Mouse (Mus musculus) heart, postnatal 10 days (tissue): ENCODE measurements around the gene Arhgap10. TPM values are rescaled to one million over a fixed set of nuclear protein-coding genes. Genes with fewer than 3 reads are reported as not detected.

ENCODE experiments used
- DNase-seq, 2 experiments: peaks; one replicate each; pipeline ENCODE4 v3.0.0; 2021
- intact Hi-C: fragments of 180-260 bp; cut with DNase I; formaldehyde crosslinking; loops from one replicate; pipeline ENCODE4 v1.15.1; 2025
- total RNA-seq, 2 experiments: library from RNA; stranded (reverse); gene quantifications; 2 replicates each; pipeline ENCODE4 v1.2.3; 2021

Arhgap10 gene
- 10 to 100 TPM; 54.5 to 54.6 TPM for total RNA-seq

DNA sequence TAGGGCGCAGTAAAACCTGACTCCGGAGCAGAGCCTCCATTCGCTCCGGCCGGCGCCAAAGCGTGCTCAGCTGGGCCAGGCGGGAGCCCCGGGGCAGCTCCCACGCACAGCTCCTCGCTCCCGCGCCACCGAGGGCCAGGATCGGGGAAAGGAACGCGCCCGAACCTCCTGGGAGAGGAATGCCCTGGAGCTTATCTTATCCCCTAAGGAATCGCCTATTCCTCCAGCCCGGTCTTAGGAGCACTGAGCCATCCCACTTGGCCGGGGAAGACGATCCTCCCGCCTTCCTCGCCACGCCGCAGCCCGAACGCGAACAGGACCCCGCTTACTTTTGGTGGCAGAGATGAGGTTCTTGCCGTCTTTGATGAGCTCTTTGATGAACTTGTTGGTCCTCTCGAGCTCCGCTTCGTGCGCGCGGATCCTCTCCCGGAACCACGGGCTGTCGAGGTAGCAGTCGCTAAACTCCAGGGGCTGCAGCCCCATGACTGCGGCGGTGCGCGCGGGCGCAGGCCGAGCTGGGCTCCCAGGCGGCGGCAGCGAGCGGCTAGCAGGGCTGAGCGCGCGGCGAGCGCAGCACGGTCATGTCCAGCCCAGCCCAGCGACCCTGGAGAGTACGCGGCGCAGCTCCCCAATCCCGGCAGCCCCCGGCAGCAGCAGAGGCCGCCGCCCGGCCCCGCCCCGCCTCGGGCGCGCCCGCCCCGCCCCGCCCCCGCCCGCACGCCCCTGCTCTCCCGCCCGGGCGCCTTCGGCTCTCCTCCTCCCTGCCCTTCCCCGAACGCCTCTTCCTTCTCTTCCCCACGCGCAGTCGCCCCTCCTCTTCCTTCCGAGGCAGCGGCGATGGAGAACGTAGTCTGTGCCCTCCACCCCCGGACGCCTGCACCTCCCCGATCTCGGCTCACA, at the start of gene Arhgap10:
Gene Arhgap10, minus strand, starts transcription at position 653 of the 900 bp plus-strand sequence.
- peak; percentile 89 to 92 for DNase-seq
- intact Hi-C loops = loop anchor here (5.0 kb wide), 2 partner anchors 35 to 75 kb away; no protein-coding TSS in a partner anchor

DNA sequence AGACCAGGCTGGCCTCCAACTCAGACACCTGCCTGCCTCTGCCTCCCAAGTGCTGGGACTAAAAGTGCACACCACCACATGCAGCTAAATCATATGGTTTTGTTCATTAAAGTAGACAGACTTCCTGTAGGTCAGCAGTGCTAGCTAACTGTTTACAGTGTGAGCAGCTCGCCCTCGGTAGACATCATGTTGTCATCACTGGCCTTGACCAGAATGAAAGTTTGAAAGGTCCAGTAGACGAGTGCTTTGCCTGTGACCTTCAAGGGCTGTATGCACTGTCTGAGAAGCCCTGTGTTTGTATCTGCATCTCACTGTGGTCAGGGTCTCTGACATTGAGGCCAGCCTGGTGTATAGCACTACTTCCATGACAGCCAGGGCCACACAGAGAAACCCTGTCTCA, 43.7 kb upstream of the Arhgap10 start:
- intact Hi-C loops = no loop called here
- no peak for DNase-seq

DNA sequence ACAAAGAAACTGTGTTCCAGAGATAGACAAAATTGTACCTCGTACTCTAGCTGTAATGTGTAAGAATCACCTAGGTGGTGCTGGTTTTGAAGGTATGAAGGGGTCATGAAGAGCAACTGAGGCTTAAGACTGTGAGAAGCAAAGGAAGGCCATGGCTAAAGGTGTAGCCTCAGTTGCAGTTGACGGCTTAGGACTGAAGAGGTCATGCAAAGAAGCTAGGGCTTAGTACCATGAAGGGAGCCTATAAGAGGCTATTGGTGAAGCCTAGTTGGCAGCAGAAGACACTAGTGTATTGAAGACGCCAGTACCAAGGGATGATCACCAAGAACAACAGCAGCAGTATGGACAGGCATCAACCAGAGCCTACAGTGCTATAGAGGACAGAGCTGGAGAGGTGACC, 34.7 kb upstream of the Arhgap10 start:
- intact Hi-C loops = no loop called here
- no peak for DNase-seq

DNA sequence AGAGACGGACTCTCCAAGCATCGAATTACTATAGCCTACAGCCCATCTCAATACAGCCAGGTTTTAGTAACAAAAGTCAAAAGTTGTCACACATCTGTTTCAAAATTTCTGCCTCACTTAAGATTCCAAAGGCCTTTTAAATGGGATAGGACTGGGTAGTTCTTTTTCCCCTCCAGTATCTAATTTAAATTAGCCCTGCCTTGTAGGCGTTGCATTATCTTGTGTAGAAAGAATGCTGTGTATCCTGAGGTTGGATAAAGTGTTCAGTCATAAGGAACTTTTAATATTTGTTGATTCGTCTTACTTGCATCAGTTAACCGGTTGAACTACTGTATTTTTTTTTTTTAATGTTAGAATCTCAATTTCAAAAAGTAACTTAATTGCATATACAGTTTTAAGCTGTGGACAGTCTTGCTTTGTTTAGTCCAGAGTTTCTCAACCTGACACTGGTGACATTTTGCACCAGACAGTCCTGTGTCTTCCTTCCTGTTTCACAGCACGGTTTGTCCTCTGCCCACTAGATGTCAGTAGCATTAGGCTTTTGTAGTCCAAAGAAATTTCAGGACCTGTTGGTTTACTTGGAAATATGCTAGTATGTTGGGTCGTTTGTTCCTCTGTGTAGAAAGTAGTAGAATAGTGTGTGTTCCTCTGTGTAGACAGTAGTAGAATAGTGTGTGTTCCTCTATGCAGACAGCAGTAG, 32.3 kb upstream of the Arhgap10 start:
- intact Hi-C loops = no loop called here
- peak; percentile 54 to 71 for DNase-seq

DNA sequence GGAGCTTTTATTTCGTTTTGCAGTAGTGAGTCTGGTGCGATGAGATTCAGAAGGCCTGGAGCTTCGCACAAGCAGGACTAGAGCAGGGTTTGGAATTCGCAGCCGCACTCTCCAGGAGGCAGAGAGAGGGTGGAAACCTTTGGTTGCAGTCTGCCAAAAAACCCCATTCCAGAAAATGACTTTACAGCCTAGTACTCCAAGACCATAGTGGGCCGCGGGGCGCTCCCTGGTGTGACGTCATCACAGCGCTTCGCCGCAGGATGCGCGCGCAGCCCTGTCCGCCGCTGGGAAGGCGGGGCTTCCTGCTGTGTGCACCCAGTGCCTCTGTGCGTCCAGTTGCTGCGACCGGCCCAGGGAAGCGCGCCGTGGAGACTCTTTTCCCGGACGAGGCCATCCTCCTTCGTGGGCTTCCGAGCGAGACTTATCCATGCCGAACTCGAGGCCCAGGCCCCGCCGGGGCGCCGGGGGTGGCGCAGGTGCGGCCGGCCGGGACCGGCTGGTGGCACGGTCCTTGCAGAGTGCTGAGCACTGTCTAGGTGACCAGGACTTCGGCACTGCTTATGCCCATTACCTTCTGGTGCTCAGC, 31.5 kb upstream of the Arhgap10 start, which contains the start of gene Prmt9:
Gene Prmt9, plus strand, starts transcription at position 277 of the 586 bp plus-strand sequence.
- intact Hi-C loops = no loop called here

DNA sequence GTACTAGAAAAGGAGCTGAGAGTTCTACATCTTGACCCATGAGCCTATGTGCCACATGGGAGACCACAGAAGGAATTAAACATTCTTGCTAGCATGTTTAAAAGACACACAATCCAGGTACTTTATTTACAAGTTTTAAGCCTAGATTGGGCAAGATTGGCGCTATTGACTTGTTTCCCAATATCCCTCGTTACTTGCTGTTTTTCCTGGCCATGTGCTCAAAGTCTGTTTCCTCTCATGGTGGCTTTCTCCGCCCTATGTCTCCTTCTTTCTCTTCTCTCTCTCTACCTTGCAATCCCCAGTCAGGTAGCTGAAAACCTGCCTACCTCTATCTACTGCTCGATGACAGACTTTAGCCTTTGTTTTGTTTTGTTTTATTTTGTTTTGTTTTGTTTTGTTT, 27.9 kb upstream of the Arhgap10 start:
- intact Hi-C loops = no loop called here
- no peak for DNase-seq

More for the DNA sequence above, 31.5 kb upstream of the Arhgap10 start, which contains the start of gene Prmt9:
- DNase-seq = peak; percentile 96 to 97

DNA sequence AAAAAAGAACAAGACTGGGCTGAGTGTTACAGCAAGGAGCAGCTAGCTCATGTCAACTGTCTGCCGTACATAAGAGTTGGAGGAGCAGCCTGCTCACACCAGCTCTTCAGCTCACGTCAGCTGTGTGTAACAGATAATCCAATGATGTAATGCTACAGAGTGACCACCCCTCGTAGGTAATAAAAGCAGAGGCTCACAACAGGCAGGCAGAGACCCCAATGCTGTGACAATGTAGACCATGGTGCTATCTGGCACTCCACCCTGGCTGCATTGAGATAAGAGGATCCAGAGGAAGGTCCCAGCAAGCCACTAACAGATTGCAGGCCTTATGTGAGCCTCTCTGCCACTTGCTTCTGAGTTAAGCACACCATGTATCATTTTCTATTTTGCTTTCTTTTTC, 26.7 kb upstream of the Arhgap10 start:
- intact Hi-C loops = no loop called here
- DNase-seq = no peak

DNA sequence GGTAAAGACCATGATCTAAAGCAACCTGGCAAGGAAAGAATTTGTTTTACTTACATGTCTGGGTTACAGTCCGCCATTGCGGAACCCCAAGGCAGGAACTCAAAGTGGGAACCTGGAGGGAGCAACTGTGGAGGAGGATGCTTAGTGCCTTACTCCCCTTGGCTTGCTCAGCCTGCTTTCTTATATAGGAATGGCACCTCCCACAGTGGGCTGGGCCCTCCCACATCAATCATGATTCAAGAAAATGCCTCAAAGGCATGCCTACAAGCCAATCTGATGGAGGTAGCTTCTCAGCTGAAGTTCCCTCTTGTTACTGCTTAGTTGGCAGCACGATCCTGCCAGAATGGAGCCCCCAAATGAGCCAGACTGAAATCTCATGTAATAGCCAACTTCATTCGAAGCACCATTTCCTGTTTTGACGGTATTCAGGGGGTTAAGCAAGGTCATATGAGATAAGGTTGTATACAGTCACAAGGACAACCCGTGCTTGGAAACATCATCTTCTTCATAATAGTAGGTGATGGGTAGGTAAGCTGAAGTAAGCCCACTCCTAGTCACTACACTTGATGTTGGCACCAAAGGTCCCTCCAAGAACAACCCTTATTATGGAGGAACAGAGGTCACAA, 25.5 kb upstream of the Arhgap10 start:
- DNase-seq = no peak
- intact Hi-C loops = no loop called here

DNA sequence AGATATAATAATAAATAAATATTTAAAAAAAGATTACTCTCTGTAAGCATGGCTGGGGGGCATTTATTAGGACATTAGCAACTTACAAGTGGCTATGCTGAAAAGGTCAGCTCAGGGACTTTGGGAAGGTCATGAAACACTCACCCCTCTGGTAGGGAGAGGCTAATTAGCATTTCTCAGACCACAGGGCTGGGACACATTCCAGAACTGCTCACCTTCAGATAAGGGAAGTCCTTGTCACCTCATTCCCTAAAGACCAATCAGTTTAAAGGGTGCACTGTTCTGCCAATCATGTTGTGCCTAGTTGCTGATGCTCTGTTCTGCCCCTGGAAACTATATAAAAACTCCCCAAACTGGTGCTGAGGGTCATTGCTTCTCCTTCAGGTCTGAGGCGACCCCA, 20.5 kb upstream of the Arhgap10 start:
- intact Hi-C loops = no loop called here
- no peak for DNase-seq

DNA sequence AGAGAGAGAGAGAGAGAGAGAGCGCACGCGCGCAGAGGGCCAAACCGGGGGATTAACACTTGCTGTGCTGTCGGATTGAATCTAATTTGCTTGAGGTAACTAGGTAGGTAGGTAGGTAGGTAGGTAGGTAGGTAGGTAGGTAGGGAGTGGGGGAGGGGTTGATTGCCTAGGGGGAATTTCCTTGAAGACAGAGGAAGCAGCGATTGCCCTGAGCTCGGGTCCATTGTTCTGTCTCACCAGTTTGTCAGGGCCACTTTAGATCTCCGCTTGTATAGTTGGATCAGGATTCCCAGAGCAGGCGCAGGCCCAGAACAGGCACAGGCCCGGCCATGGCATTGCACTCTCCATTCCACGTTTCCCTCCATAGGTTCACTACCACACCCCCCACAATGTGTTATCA, 19.1 kb upstream of the Arhgap10 start:
- intact Hi-C loops = no loop called here
- no peak for DNase-seq

DNA sequence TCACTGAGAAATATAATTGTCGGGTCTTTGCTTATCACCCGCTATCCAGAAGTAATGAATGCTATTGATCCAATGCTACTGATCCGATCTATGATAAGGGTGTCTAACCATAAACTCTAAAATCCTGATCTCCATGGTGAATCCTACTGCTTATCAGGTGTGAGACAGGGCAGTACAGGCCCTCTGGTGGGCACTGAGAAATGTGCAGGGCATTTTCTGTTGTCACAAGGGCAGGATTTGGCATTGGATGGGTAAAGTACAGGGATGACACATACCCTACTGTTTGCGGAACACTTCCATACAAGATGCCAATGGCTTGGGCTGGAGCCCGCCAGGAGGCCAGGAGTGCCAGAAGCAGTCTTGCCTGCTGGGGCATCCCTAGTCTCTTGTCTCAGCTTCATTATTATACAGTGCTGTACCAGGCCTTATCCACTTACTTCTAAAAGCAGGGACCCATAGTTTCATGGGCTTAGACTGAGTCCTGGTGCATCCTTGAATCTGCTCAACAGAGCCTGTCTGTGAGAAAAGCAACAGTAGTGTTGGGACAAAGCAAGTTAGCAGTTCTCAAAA, 17.4 kb upstream of the Arhgap10 start:
- intact Hi-C loops = loop anchor here (1.0 kb wide), 1 partner anchor 116 kb away; no protein-coding TSS in a partner anchor
- peak; percentile 68 to 71 for DNase-seq

DNA sequence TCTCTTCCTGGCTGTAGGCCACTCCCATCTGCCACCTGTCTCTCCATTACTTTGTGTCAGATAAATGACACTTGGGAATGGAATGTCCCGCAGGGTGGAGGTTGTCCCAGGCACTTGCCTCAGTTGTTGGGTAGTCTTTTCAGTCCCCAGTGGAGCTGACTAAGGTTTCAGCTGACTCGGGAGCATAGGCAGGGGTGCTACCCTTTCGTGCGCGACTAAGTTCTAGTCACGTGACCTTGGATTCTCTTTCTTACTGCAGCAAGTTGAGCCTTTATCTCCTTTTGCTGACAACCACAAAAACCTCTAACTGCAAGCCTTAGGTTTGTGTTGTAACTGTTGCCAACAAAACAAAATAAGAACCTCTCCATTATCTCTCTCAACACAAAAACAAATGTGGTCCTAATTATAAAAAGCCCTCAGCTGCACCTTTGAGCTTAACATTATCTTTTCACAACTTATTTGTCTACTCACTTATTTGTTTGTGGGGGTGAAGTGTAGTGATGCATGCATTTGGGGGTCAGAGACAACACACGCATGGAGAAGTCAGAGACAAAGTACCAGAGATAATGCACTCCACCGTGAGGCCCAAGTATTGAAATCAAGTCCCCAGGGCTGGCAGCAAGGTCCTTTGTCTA, 16.7 kb upstream of the Arhgap10 start:
- no peak for DNase-seq
- intact Hi-C loops = no loop called here

DNA sequence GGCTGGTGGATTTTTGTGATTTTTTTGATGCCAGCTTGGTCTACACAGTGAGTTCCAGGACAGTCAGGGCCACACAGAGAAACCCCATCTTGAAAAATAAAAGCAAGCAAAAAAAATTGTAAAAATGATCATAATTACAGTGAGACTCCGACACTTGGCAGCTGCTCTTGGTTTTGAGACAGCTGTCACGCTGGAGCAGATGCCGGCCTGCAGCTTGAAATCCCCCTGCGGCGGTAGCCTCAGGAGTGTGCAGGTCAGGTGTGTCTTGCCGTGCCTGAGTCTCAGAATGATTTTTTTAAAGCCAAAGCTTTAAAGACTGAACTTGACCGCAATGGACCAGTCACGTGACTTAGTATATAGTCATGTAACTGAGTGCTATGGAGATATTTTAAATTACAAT, 8.4 kb upstream of the Arhgap10 start:
- intact Hi-C loops = no loop called here
- DNase-seq = no peak

DNA sequence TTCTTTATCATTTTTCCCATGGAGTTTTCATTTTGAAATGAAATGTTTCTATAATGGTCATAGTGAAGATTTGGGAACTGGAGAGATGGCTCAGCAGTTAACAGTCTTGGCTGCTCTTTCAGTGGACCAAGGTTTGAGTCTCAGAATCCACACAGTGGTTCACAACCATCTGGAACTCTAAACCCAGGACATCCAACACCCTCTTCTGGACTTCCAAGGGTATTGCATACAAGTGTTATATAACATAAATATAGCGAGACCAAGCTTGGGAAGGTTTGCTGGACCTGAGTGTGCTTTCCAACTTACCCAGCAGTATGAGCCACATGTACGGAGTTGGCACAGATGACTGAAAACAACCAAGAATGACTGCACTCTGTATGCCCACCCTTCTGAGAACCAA, 7.2 kb upstream of the Arhgap10 start:
- no peak for DNase-seq
- intact Hi-C loops = loop anchor here (2.0 kb wide), 1 partner anchor 106 kb away; no protein-coding TSS in a partner anchor

DNA sequence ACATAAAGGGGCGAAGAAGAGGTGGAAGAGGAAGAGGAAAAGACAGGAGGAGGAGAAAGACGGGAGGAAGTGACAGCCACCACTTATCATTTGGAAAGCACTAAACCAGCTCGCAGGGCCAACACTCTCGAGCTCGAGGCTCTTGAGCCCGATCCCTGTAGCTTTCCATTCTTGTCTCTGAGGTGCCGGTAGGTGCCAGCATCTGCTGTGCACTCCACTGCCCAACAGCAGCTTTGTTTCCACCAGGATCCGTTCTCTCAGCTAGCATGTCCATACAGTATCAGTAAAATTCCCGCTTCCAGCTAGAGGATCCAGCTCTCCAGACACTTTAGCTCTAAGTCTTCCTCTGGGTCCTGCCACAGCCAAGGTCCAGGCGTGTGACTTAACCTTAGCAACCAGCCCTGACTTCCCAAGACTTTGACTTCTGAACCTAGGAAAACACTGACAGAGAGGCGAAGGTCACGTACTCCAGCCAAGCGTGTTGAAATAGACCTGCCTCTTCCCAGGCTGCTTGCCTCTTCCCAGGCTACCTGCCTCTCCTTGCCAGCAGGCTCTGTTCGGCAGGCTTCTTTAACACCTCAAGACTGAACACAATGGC, 6.4 kb upstream of the Arhgap10 start:
- intact Hi-C loops = loop anchor here (2.0 kb wide), 1 partner anchor 105 kb away; no protein-coding TSS in a partner anchor
- DNase-seq = peak; percentile 33 to 49

DNA sequence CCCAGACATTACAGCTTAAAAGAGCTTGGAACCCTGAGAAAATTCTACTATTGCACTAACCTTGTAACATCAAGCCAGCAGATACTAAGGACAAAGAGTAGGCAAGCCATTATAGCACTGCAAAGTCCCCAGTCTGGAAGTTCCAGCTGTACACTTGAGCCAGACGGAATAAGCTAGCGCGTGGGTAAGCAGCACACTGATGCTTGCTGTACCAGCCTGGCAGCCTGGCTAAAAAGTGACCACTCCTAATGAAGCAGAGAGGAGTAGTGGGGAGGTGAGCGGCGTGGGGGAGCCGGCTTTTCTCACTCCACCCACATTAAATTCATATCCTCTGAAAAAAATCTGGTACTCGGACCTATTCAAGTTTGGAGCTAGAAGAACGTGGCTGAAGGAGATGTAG, 5.2 kb upstream of the Arhgap10 start:
- no peak for DNase-seq
- intact Hi-C loops = no loop called here

DNA sequence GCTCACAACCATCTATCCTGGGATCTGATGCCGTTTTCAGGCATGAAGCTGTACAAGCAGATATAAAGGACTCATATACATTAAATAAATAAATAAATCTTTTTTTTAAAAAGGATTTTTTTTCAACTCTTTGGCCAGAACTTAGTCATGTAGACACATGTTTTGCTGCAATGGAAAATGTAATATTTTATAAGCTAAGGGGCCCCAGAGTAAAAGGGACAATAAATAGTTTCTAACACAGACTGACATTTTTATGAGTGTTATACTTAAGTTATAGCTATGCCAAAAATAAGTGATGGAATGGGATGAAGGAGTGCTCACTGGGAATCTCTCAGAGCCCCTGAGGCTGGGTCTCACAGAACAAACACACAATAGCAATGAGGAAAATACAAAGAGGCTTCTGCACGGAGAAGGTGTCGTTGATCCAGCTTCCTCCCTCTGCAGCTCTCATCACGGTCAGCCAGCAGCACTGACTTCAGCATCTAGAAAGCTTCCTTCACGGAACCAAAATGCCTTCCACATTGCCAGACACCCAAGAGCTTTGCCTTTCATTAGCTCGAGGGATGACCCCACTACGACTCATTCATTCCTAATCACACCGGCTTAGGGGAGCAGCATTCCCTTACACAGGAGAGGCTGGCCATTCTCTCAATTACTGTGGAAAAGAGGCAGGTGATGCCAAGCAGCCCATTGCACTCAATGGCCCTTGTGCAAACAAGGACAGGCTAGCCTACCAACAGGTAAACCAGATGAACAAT, 3.5 kb upstream of the Arhgap10 start:
- intact Hi-C loops = no loop called here
- DNase-seq = no peak

DNA sequence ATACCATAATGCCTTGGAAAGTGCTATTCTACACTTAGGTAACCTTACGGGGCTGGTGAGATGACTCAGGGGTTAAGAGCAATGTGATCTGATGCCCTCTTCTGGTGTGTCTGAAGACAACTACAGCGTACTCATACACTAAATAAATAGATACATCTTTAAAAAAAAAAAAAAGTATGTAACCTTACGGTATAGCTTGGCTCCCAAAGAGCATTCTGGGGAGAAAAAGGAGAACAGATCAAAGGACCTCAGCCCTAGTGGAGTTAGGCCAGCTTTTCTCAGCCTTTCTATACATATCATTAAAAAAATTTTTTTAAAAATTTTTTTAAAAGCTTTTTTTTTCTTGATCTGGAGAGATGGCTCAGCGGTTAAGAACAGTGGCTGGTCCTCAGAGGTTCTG, 2.8 kb upstream of the Arhgap10 start:
- no peak for DNase-seq
- intact Hi-C loops = no loop called here
